Mouse (Mus musculus): ENCODE measurements around the gene Clca3b.
"Not testable (repeated sequence)": the region's sequence is repeated elsewhere in the genome, so short reads cannot be mapped to it uniquely, and the experiment has no call there.

The Clca3b gene

GRCm38 (mm10) chr3:144849014-144849556 lies at the start of gene Clca3b:
Clca3b (minus strand) TSS chr3:144849357.
- not testable (repeated sequence) for DNase-seq

- DNase-seq = no peak
Observed at GRCm38 (mm10) chr3:144897042-144897678, 48.0 kb upstream of the Clca3b start.

- DNase-seq = no peak
Observed at GRCm38 (mm10) chr3:144890246-144890758, 41.1 kb upstream of the Clca3b start.

- DNase-seq = no peak
Observed at GRCm38 (mm10) chr3:144886957-144887356, 37.8 kb upstream of the Clca3b start.

GRCm38 (mm10) chr3:144872012-144872411 lies 22.9 kb upstream of the Clca3b start:
- DNase-seq = not testable (repeated sequence)

- DNase-seq = no peak
Observed at GRCm38 (mm10) chr3:144849584-144849983, 427 bp upstream of the Clca3b start.

- no peak for DNase-seq
Observed at GRCm38 (mm10) chr3:144827257-144827656, 21.9 kb downstream of the Clca3b start.

- DNase-seq = peak; percentile 63 to 67
Observed at GRCm38 (mm10) chr3:144825151-144825550, 24.0 kb downstream of the Clca3b start.

GRCm38 (mm10) chr3:144823331-144823730 lies 25.8 kb downstream of the Clca3b start:
- no peak for DNase-seq

- DNase-seq = no peak
Observed at GRCm38 (mm10) chr3:144820632-144821031, 28.5 kb downstream of the Clca3b start.

- not testable (repeated sequence) for DNase-seq
Observed at GRCm38 (mm10) chr3:144819219-144819618, 29.9 kb downstream of the Clca3b start, which contains the start of gene Clca3a2. Clca3a2 (minus strand) TSS chr3:144819494.

GRCm38 (mm10) chr3:144813336-144813735 lies 35.8 kb downstream of the Clca3b start:
- DNase-seq = not testable (repeated sequence)

- no peak for DNase-seq
Observed at GRCm38 (mm10) chr3:144811821-144812220, 37.3 kb downstream of the Clca3b start.

- DNase-seq = not testable (repeated sequence)
Observed at GRCm38 (mm10) chr3:144808153-144808925, 40.8 kb downstream of the Clca3b start.

GRCm38 (mm10) chr3:144806626-144807025 lies 42.5 kb downstream of the Clca3b start:
- not testable (repeated sequence) for DNase-seq

- DNase-seq = peak in 1 of 2 experiments; percentile 3
Observed at GRCm38 (mm10) chr3:144801861-144802260, 47.3 kb downstream of the Clca3b start.

GRCm38 (mm10) chr3:144785181-144786148 lies 63.7 kb downstream of the Clca3b start:
- DNase-seq = no peak
